Mouse (Mus musculus) thymus, postnatal 10 days (tissue): ENCODE measurements around the gene Emp1.
A peak's percentile ranks its signal among the peaks of the same experiment; 100 is the strongest.

Experiments
- DNase-seq, 2 experiments: peaks; one replicate each; pipeline ENCODE4 v3.0.0; 2021; ENCODE audit warnings: low spot score in 2 of 2

Emp1 gene

DNA sequence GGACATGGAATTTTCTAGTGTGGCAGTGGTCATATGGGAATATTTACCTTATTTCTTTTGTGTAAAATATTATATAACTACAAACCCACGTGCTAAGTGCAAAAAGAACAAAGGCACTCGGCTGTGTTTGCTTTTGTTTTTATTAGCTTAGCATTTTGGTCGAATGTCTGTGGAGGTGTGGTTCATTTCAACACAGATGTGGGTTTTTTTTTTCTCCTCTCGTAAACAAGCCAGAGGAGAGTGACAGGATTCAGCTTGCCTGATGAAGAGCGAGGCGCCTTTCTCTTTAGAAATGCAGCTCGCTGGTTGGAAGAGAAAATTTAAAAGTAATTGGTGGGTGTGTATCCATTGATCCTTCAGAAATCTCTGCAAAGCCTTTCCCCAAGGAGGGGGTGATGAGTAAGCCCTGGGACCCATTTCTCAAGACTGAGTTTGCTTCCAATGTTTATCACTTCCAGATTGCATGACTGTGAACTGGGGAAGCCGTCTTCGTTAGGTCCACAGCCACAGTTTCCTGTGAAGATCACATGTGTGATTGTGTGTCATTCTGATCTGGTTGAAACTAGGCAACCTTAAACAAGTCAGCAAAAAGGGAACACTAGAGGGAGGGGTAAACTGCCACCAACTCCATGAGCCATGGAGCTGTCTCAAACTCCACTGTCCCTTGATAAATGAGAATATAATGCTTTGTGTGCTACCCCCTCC is 1.8 kb downstream of the Emp1 start:
- peak; percentile 49 to 50 for DNase-seq

DNA sequence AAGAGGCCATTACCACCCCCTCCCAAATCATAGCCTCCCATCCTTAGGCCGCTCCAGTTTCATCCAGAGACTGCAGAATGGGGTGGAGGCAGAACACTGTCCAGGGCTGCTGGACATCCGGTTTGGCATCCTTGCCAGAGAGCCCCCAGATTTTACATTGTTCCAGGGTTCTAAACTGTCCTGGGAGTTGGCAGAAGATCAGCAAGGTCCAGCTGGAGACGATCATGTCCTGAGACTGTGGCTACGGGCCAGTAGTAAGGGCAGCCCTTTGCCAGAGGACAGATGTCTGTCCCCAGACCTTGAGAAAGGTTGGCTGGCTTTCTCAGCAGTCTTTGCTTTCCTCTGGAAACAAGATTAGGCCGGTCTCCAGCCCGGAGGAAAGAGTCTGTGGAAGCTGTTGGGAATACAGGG is 2.6 kb downstream of the Emp1 start:
- DNase-seq, result peak in 1 of 2 experiments; percentile 14

- DNase-seq, result no peak
Measured at GRCm38 (mm10) chr6:135365614-135366013, 3.3 kb downstream of the Emp1 start.

GRCm38 (mm10) chr6:135368230-135368629 is 5.9 kb downstream of the Emp1 start:
- no peak for DNase-seq

- peak; percentile 40 to 54 for DNase-seq
Measured at GRCm38 (mm10) chr6:135369551-135369968, 7.2 kb downstream of the Emp1 start.

GRCm38 (mm10) chr6:135370954-135371353 is 8.6 kb downstream of the Emp1 start:
- no peak for DNase-seq

- DNase-seq, result no peak
Measured at GRCm38 (mm10) chr6:135373357-135373756, 11.0 kb downstream of the Emp1 start.

GRCm38 (mm10) chr6:135375818-135376217 is 13.5 kb downstream of the Emp1 start:
- DNase-seq, result no peak

- no peak for DNase-seq
Measured at GRCm38 (mm10) chr6:135376248-135376647, 13.9 kb downstream of the Emp1 start.

DNA sequence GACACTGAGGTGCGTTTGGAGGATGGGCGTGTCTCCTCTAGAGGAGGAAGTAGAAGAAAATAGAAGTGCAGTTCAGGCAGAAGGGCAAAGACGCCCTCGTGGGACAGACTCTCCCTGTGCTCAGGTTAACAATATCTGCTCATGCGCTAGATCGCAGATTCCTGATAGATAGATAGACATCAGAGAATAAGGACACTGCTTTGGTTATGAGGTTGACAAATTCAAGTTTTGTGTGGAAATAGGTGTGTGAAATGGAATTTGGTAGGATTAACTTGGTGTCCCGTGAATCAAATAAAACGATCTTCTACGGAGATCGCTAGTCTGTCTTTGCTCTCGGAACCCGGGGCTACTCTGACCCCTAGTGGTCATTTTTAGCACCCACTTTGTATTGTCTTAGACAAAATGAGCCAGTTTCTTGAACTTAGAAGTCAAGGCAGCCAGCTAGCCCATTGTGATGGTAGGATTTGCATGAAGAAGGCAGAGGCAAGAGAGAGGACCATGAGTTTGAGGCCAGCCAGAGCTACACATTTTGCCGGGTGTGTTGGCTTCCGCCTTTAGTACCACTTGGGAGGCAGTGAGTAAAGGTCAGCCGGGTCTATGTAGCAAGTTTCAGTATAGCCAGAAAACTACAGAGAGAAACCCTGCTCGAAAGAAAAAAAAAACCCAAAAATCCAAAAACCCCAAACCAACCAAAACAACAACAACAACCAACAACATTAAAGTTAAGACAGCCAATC is 15.4 kb downstream of the Emp1 start:
- peak; percentile 40 to 75 for DNase-seq

DNA sequence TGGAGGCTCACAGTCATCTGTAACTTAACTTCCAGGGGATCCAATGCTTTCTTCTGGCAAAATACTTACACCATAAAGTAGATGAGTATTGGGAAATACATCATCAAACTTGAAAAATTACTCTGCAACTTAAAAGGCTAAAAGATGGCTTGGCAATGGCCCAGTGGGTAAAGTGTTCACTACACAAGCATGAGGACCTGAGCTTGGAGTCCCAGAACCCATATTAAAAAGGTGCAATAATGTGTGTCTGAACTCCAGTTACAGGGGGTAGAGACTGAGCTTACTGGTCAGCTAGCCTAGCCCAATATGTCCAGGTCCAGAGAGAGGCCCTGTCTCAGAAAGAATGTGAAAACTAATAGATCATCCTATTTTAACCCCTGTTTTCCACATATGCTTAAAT is 21.6 kb downstream of the Emp1 start:
- no peak for DNase-seq

GRCm38 (mm10) chr6:135385738-135386459 is 23.6 kb downstream of the Emp1 start:
- DNase-seq, result no peak

DNA sequence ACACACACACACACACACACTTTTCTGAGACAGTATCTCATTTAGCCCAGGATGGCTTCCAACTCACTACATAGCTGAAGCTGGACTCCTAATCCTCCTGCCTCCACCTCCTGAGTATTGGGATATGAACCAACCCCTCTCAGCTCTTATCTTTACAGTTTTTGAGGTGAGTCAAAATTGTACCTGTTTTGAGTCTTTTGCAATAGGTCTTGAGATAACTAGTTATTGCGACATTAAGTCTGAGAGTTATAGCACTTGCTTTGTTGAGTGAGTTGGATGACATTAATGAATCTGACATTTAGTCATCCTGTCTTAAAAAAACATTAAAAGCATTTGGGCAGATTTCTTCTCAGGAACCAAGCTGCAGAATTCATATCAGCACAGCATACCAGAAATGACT is 25.3 kb downstream of the Emp1 start:
- DNase-seq, result no peak

DNA sequence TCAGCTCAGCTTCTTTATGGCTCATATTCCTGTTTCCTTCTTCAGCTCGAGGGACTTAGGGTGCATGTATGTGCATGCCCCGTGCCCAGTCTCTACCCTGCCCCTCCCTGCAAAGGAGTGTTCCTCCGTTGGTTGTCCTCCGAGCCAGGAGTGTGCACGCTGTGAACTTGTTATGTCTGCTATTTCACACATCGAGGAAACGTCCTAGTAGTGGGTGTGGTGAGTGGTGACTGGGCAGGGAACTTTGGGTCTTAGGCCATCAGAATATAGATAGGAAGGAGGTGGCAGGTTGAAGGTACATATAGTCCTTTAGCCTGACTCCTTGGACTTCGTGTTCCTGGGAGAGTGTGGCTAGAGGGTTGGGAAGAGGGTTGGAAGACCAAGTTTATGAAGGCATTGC is 26.4 kb downstream of the Emp1 start:
- no peak for DNase-seq

DNA sequence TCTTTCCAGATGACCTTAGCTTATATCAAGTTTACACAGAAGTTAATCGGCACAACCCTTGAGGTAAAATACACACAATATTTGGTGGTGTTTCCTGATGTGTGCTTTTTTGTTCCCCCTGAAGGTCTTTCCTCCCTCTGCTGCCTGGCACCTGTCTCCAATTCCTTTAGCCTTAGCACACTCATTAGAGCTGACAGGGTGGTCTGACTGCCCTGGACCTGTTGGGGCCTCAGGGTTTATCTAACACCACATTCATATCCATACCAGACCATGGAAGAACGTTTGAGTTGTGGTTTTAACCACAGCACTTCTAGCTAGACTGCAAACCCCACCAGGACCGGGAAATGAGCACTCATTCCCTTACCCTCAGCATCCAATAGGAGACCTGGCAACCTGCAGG is 28.1 kb downstream of the Emp1 start:
- no peak for DNase-seq

DNA sequence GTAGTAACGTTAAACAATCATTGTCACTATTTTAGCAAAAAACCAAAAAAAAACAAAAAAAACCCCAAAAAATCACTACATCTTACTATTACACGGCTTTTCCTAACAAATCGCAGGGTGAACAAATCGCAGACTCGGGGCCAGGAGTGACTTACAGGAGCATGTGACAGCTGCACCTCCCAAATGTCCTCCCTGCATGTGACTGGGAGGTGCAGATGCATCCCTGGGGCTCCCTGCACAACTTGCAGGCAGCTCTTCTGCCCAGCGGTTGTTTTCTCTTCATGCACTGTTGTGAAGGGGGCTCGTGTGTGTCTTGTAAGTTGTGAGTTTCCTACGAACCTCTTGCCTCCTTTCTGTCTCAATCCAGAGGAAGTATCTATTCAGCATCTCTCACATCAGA is 33.0 kb downstream of the Emp1 start:
- DNase-seq, result no peak

DNA sequence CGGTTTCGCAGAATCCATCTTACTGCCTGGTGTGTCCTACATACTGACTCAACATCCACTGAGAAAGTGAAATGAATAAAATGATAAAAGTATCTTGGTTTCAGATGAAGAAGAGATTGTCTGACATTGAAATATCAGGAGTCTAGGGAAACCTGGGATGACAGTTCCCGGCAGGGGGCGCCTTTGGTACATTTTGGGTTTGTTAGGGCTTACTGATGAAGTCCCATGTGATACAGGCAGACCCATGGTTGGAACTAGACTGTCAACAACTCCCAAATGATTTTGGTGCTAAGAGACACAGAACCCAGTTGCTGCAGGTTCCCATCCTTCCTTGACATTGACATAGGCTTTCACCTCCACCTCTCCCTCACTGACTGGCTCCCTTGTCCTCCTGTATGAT is 34.7 kb downstream of the Emp1 start:
- no peak for DNase-seq

DNA sequence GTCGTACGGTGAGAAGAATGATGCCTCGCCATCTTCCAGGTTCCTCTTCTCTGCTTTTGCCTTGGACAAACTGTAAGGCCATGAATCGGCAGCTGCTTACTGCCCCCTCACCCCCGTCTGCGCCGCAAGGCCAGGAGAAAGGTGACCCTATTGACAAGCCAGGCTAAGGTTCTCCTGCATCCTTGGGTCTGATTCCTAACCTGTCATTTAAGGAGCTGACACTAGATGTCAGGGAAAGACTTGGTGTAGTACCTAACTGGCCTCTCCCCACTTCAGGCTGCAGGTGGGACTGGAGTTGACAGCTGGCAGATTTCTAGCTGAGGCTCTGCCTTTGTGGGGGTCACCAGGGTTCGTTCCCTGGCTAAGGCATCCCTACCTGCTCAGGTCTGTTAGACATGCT is 35.4 kb downstream of the Emp1 start:
- DNase-seq, result no peak

DNA sequence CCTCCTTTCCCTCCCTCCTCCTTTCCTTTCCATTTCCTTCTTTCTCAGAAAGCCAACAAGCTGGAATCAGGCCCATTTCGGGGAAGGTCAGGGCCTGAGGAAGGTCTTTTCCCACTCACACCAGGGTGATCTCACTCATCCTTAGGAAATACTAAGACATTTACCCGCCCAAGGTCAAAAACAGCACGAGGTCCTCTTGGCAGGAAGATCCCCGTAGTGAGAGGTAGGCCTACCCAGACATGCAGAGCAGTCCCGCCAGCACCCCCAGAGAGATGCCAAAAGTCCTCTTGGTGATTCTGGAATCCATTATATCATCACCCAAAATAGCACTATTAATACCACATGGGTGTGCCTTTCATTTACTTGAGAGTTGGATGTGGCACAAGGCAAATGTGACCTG is 36.5 kb downstream of the Emp1 start:
- no peak for DNase-seq

- peak; percentile 38 to 79 for DNase-seq
Measured at GRCm38 (mm10) chr6:135400306-135400705, 38.0 kb downstream of the Emp1 start.

DNA sequence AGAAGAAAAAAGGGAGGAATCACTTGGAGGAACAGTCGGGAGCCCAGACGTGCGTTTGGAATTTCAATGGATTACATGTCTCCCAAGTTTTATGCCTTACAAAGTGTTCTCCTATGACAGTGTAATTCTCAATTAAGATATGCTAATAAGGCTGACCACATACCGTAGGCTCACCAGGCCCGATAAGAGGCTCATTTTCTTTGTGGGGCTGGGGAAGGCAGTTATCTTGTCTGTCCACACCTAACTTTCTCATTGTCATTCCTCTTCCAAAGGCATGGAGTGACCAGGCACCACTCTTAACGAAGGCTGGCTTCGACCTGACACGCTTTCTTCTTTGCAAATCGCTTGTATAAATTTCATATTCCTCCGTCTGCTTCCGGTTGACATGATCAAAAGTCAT is 42.7 kb downstream of the Emp1 start:
- DNase-seq, result no peak

DNA sequence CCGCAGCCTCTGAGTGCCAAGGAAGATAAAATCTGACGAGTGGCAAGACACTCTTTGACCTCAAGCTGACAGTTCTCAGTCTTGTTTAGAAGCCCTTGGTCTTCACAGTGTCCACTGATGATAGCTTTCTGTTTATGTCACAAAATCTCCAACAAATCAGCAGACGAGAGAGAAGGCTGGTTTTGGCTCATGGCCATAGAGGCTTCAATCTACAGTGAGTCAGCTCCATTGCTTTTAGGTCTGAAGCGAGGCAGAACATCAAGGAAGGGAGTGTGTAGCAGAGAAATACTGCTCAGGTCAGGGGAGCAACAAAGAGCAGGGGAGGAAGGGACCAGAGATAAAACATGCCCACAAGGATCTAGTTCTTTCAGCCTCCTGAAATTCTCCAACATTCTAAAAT is 45.0 kb downstream of the Emp1 start:
- no peak for DNase-seq
